Mouse (Mus musculus): ENCODE data around the gene Btaf1. TPM values are rescaled to one million over a fixed set of nuclear protein-coding genes. Genes with fewer than 3 reads are reported as not detected.
"Not testable (repeated sequence)": the region's sequence is repeated elsewhere in the genome, so short reads cannot be mapped to it uniquely, and the experiment has no call there.

Btaf1 gene
- polyA plus RNA-seq, 1 experiment from 2014 or later: 9.0 TPM

GRCm38 (mm10) chr19:36927800-36928361 lies 2.0 kb downstream of the Btaf1 start:
- Histone ChIP-seq H3K27me3 (no peaks in the 10 kb centered on the region), H3K9me3 (no peaks in the 10 kb centered on the region), H3K4me3 (peak overlapping the region; percentile 99; the same call in 1 of the 2 replicates), H3K4me1 (replicated peaks) (peaks cover 25% of the 10 kb centered on the region), H3K9ac (no peak overlapping the region), H3K36me3 (no peaks in the 10 kb centered on the region), H3K27ac (replicated peaks) (no peak overlapping the region), H3K4me2 (peak overlapping the region; percentile 67)
- WGBS: 86% methylated on average over 6 of the region's 6 CpGs
- no peak for ATAC-seq (ENCODE audit: low FRiP score, low read depth)

- H3K27ac ChIP-seq (replicated peaks): no peak overlapping the region
- H3K4me1 ChIP-seq (replicated peaks): peaks cover 24% of the 10 kb centered on the region
- H3K4me2 ChIP-seq: no peak overlapping the region
- H3K9me3 ChIP-seq: no peaks in the 10 kb centered on the region
- no peak overlapping the region for H3K9ac ChIP-seq
- no peak overlapping the region for H3K4me3 ChIP-seq
- no peak for ATAC-seq (ENCODE audit: low FRiP score, low read depth)
- H3K36me3 ChIP-seq: no peaks in the 10 kb centered on the region
- no peaks in the 10 kb centered on the region for H3K27me3 ChIP-seq
Measured at GRCm38 (mm10) chr19:36929816-36930215, 3.9 kb downstream of the Btaf1 start.

DNA sequence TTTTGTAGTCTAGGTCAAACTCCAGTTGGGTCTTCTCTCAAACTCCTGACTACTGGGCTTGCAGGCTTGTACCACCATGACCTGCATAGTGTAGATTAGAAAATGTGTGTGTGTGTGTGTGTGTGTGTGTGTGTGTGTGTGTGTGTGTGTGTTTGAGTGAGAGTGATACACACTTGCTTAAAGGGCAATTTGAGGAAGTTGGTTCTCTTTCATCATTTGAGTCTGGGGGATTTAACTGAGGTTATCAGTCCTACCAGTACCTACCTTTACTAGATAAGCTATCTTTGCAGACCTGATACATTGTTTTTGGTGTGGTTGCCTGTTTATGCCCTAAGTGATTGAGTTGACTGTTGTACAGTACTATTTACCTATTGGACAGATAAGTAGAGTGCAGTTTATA lies 6.2 kb downstream of the Btaf1 start:
- no peak overlapping the region for H3K9ac ChIP-seq
- H3K4me3 ChIP-seq: no peak overlapping the region
- H3K4me1 ChIP-seq (replicated peaks): peaks cover 15% of the 10 kb centered on the region
- no peaks in the 10 kb centered on the region for H3K36me3 ChIP-seq
- H3K27me3 ChIP-seq: no peaks in the 10 kb centered on the region
- no peaks in the 10 kb centered on the region for H3K9me3 ChIP-seq
- no peak overlapping the region for H3K4me2 ChIP-seq
- ATAC-seq (ENCODE audit: low FRiP score, low read depth): no peak
- H3K27ac ChIP-seq (replicated peaks): no peak overlapping the region

DNA sequence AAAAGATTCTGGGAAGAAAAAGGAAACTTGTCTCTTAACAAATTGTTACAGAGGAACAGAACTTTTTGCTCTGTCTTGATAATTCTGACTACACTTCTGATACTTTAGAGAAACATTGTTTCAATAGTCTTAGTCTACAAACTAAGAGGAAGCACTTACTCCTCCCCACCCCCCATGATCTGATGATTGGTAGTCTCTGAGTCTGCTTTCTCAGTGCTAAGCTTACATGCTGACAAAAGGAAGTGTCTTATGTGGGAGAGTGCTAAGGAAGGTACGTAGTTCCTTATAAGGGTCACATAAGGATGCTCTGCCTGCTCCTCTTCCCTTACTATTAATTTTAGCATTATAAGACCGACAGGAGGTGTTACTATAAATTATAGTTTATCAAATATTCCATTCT lies 6.7 kb downstream of the Btaf1 start:
- no peaks in the 10 kb centered on the region for H3K36me3 ChIP-seq
- peaks cover 10% of the 10 kb centered on the region for H3K4me1 ChIP-seq (replicated peaks)
- no peak overlapping the region for H3K4me3 ChIP-seq
- no peak for ATAC-seq (ENCODE audit: low FRiP score, low read depth)
- no peaks in the 10 kb centered on the region for H3K27me3 ChIP-seq
- WGBS: 94% methylated on average over 2 of the region's 2 CpGs
- H3K9me3 ChIP-seq: no peaks in the 10 kb centered on the region
- no peak overlapping the region for H3K27ac ChIP-seq (replicated peaks)
- H3K4me2 ChIP-seq: no peak overlapping the region
- H3K9ac ChIP-seq: no peak overlapping the region

GRCm38 (mm10) chr19:36936285-36936684 lies 10.4 kb downstream of the Btaf1 start:
- Histone ChIP-seq H3K9ac (no peak overlapping the region), H3K4me2 (no peak overlapping the region), H3K36me3 (no peaks in the 10 kb centered on the region), H3K27me3 (no peaks in the 10 kb centered on the region), H3K27ac (replicated peaks) (no peak overlapping the region), H3K4me1 (replicated peaks) (no peaks in the 10 kb centered on the region), H3K4me3 (no peak overlapping the region), H3K9me3 (no peaks in the 10 kb centered on the region)
- ATAC-seq (ENCODE audit: low FRiP score, low read depth): no peak
- WGBS: 95% methylated on average over 4 of the region's 4 CpGs

DNA sequence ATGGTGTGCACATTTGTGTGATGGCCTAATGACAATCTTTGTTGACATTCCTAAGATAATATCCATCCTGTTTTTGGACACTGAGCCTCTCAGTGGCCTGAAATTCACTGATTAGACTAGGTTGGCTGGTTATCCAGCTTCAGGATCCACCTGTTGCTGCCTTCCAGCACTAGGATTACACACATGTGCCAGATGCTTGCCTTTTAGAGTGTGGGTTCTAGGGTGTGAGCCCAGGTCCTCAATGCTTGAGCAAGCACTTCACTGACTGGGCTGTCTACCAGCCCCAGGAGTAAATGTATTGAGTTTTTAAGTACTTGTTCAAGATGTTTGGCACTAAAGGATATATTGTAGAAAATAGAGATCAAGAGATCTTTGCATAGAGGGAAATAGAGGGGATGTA lies 12.1 kb downstream of the Btaf1 start:
- H3K4me2 ChIP-seq: no peak overlapping the region
- no peak overlapping the region for H3K9ac ChIP-seq
- H3K27ac ChIP-seq (replicated peaks): no peak overlapping the region
- H3K27me3 ChIP-seq: no peaks in the 10 kb centered on the region
- no peaks in the 10 kb centered on the region for H3K4me1 ChIP-seq (replicated peaks)
- H3K36me3 ChIP-seq: no peaks in the 10 kb centered on the region
- no peaks in the 10 kb centered on the region for H3K9me3 ChIP-seq
- H3K4me3 ChIP-seq: no peak overlapping the region
- ATAC-seq (ENCODE audit: low FRiP score, low read depth): no peak

DNA sequence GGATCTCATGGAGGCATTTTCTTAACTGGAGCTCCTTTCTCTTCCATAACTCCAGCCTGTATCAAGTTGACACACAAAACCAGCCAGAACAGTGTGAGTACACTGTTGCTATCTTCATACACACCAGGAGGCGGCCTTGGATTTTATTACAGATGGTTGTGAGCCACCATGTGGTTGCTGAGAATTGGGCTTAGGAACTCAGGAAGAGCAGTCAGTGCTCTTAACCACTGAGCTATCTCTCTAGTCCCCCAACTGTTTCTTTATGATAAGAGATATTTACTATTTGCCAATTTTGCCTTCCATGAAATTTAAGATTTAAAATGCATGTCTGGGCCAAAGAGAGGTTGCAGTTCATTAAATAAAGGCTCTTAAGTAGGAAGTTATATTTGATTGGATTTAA lies 14.2 kb downstream of the Btaf1 start:
- H3K9me3 ChIP-seq: no peaks in the 10 kb centered on the region
- H3K27me3 ChIP-seq: no peaks in the 10 kb centered on the region
- no peaks in the 10 kb centered on the region for H3K36me3 ChIP-seq
- no peak for ATAC-seq (ENCODE audit: low FRiP score, low read depth)
- no peak overlapping the region for H3K4me2 ChIP-seq
- no peak overlapping the region for H3K4me3 ChIP-seq
- no peaks in the 10 kb centered on the region for H3K4me1 ChIP-seq (replicated peaks)
- H3K9ac ChIP-seq: no peak overlapping the region
- H3K27ac ChIP-seq (replicated peaks): no peak overlapping the region
- 97% methylated on average over 1 of the region's 1 CpGs for WGBS

DNA sequence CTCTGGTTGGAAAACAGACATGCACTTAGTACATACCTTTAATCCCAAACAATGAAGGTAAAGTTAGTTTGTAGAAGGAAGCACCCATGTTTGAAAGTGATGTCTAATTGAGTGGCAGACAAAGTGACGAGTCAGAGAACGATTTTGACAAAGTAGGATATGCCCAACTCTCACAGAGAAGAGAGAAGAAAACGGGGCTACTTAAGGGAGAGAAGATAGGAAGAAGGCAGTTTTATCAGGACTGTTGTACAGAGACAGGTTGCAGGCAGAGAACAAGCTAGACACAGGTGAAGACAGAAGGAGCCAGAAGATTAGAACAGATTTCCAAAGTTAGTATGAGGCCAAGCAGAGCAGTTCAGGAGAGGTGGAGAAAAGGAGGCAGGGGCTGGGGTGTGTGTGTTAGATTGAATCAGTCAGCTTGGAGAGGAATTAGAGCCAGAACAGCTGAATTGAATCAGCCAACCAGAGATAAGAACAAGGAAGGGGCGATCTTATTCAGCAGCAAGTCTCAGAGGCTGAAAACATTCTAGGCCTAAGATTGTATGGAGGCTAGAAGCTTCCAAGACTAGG lies 27.8 kb downstream of the Btaf1 start:
- no peaks in the 10 kb centered on the region for H3K4me1 ChIP-seq (replicated peaks)

DNA sequence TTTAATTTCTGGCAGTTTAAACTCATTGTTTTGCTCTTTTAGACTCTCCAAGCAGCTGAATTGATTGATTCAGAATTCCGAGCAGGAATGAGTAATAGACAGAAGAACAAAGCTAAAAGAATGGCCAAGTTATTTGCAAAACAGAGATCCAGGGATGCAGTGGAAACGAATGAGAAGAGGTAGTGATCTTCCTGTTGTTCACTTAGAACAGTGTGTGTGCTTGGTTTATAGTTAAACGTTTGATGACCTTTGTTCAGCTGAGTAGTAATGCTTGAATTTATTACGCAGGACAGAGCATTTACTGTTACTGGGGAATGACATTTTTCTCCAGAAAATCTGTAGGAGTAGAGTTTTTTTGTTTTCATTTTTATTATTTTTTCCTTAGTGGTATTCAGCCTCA lies 32.5 kb downstream of the Btaf1 start:
- H3K4me3 ChIP-seq: no peak overlapping the region
- no peaks in the 10 kb centered on the region for H3K4me1 ChIP-seq (replicated peaks)
- ATAC-seq (ENCODE audit: low FRiP score, low read depth): no peak
- H3K4me2 ChIP-seq: no peak overlapping the region
- H3K9ac ChIP-seq: no peak overlapping the region
- H3K9me3 ChIP-seq: no peaks in the 10 kb centered on the region
- peaks cover 30% of the 10 kb centered on the region for H3K36me3 ChIP-seq
- no peak overlapping the region for H3K27ac ChIP-seq (replicated peaks)
- 81% methylated on average over 4 of the region's 4 CpGs for WGBS
- H3K27me3 ChIP-seq: no peaks in the 10 kb centered on the region

More for the DNA sequence above, 27.8 kb downstream of the Btaf1 start:
- H3K4me3 ChIP-seq: no peak overlapping the region
- no peaks in the 10 kb centered on the region for H3K9me3 ChIP-seq
- no peak for ATAC-seq (ENCODE audit: low FRiP score, low read depth)
- no peak overlapping the region for H3K27ac ChIP-seq (replicated peaks)
- peaks cover 10% of the 10 kb centered on the region; the same call in 1 of the 2 replicates for H3K36me3 ChIP-seq
- no peaks in the 10 kb centered on the region for H3K27me3 ChIP-seq
- no peak overlapping the region for H3K4me2 ChIP-seq
- no peak overlapping the region for H3K9ac ChIP-seq
- WGBS: 75% methylated on average over 4 of the region's 4 CpGs

GRCm38 (mm10) chr19:36961320-36961719 lies 35.4 kb downstream of the Btaf1 start:
- no peak for ATAC-seq (ENCODE audit: low FRiP score, low read depth)
- Histone ChIP-seq H3K9ac (no peak overlapping the region), H3K4me3 (no peak overlapping the region), H3K9me3 (no peaks in the 10 kb centered on the region), H3K27ac (replicated peaks) (no peak overlapping the region), H3K4me1 (replicated peaks) (no peaks in the 10 kb centered on the region), H3K4me2 (no peak overlapping the region), H3K27me3 (no peaks in the 10 kb centered on the region), H3K36me3 (peaks cover 46% of the 10 kb centered on the region)
- 96% methylated on average over 1 of the region's 1 CpGs for WGBS

- H3K4me2 ChIP-seq; ATAC-seq (ENCODE audit: low FRiP score, low read depth); H3K9me3 ChIP-seq; H3K27me3 ChIP-seq; H3K9ac ChIP-seq; H3K4me1 ChIP-seq (replicated peaks); H3K4me3 ChIP-seq; H3K27ac ChIP-seq (replicated peaks): not testable (repeated sequence)
- peaks cover 50% of the 10 kb centered on the region for H3K36me3 ChIP-seq
- 80% methylated on average over 6 of the region's 6 CpGs for WGBS
Measured at GRCm38 (mm10) chr19:36962544-36963260, 36.8 kb downstream of the Btaf1 start.

DNA sequence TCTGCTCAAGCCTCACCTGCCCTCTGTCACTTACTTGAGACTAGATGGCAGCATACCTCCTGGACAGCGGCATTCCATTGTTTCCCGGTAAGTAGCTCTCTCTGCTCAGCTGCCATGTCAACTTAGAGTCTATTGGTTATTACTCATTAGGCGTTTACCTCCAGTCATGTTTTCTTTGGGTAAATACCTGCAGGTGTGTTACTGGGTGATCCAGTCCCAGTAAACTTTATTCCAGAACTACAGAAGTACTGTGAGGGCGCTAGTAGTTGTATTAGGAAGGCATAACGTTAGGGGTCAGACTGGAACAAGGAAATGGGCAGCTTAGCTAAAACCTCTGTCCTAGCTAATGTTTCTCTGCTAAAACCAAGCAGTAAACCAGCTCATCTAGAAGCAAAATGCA lies 78.7 kb downstream of the Btaf1 start:
- 90% methylated on average over 5 of the region's 5 CpGs for whole genome bisulfite sequencing
- Histone ChIP-seq H3K27me3 (no peaks in the 10 kb centered on the region), H3K4me3 (no peak overlapping the region), H3K27ac (replicated peaks) (no peak overlapping the region), H3K4me1 (replicated peaks) (no peaks in the 10 kb centered on the region), H3K9me3 (no peaks in the 10 kb centered on the region), H3K4me2 (no peak overlapping the region), H3K9ac (no peak overlapping the region), H3K36me3 (peaks cover 58% of the 10 kb centered on the region)
- no peak for ATAC-seq (ENCODE audit: low FRiP score, low read depth)
